ENCODE assay signal across 9 mouse cellular contexts in genomic region chr2:84380816-84381215, GRCm38 (mm10). TPM values are rescaled to one million over a fixed set of nuclear protein-coding genes. Genes with fewer than 3 reads are reported as not detected.
DNase-seq lines count a peak whose midpoint lies in the region; ATAC-seq and TF ChIP-seq lines count a peak whose summit lies in the region.
"Had no signal": no experiment of that assay in that cellular context is flagged by ENCODE, and none has a peak within 500 bp of the region (broad histone marks: within the 10 kb centered on the region; RNA-seq: fewer than 3 reads in every experiment).

No protein-coding gene starts in this region.

- no peaks in the 10 kb centered on the region for H3K9me3 ChIP-seq in kidney, embryonic 14.5 days (ENCODE audit: control insufficient read depth, low read length)

- H3K4me3 ChIP-seq in kidney, adult 2 months (ENCODE audit: insufficient read depth, low read depth, low read length) = no peak overlapping the region
- no peak overlapping the region for H3K4me3 ChIP-seq in kidney, embryonic 14.5 days (ENCODE audit: low read length)

- DNase-seq in kidney, adult 2 months = peak; percentile 74
- peak; percentile 20 for DNase-seq in urinary bladder, postnatal 14 days (ENCODE audit: low spot score)
- DNase-seq in urinary bladder, postnatal 10 days (ENCODE audit: low spot score) = no peak
- peak; percentile 29 for DNase-seq in heart, postnatal 25 days (ENCODE audit: low spot score)
- DNase-seq in adrenal gland, postnatal 36 days = no peak
- DNase-seq: thymus, postnatal 4 days had no signal

- no peak overlapping the region for H3K4me2 ChIP-seq in kidney, embryonic 14.5 days (replicated peaks; ENCODE audit: low read depth, low read length)

- H3K27me3 ChIP-seq in kidney, adult 2 months (replicated peaks; ENCODE audit: control insufficient read depth, insufficient read depth, low read length) = no peaks in the 10 kb centered on the region
- no peaks in the 10 kb centered on the region for H3K27me3 ChIP-seq in kidney, embryonic 14.5 days (ENCODE audit: control insufficient read depth, insufficient read depth, low read length)

- H3K36me3 ChIP-seq in kidney, adult 2 months (ENCODE audit: control insufficient read depth, insufficient read depth, low read length) = no peaks in the 10 kb centered on the region
- H3K36me3 ChIP-seq in kidney, embryonic 14.5 days (ENCODE audit: control insufficient read depth, insufficient read depth, low read length) = no peaks in the 10 kb centered on the region

- TF ChIP-seq CTCF in kidney, adult 2 months (conservative IDR thresholded peaks at IDR 0.05; ENCODE audit: insufficient read depth, insufficient read length, low read depth, low read length) = no peak

- H3K27ac ChIP-seq in kidney, adult 2 months (ENCODE audit: insufficient read depth, low read depth, low read length) = no peak overlapping the region
- H3K27ac ChIP-seq in kidney, embryonic 14.5 days (ENCODE audit: low read depth, low read length) = no peak overlapping the region

- no peak for TF ChIP-seq POLR2A in kidney, adult 2 months (IDR thresholded peaks at IDR 0.05; ENCODE audit: low read depth, low read length)

- WGBS in kidney, adult 2 months = 19% methylated on average over 11 of the region's 11 CpGs
- WGBS in kidney, embryonic 14.5 days = 56% methylated on average over 11 of the region's 11 CpGs

- intact Hi-C loops in heart, postnatal 25 days (cut with DNase I) = loop anchor here (5.0 kb wide), 2 partner anchors 44 to 129 kb away; no protein-coding TSS in a partner anchor

- ATAC-seq in kidney, embryonic 14.5 days (ENCODE audit: low FRiP score, low TSS enrichment) = no peak
- ATAC-seq in erythroblast, adult 5-6 weeks (replicated peaks; ENCODE audit: low FRiP score, poor library complexity, severe bottlenecking) = no peak

- H3K9ac ChIP-seq in kidney, embryonic 14.5 days (ENCODE audit: low read depth, low read length) = no peak overlapping the region

- H3K4me1 ChIP-seq in kidney, adult 2 months (ENCODE audit: control insufficient read depth, insufficient read depth, low read length) = 0 out of 2 replicates have a peak, but pooled peaks cover 5% of the 10 kb centered on the region
- peaks cover 9% of the 10 kb centered on the region; the same call in 1 of the 2 replicates for H3K4me1 ChIP-seq in kidney, embryonic 14.5 days (ENCODE audit: control insufficient read depth, insufficient read depth, low read length)

RNA-seq across cellular contexts. Expression of gene Calcrl, which starts 44.4 kb away (rescaled TPM):
- polyA plus RNA-seq in kidney, adult 2 months (2012; rRNA removed) = 6.6 and 9.8 TPM in 2 replicates
- polyA plus RNA-seq in kidney, embryonic 14.5 days (2014; fragmentation: Nextera tagmentation; extraction: Ambion mirVana) = 43.9 and 82.9 TPM in 2 replicates
- total RNA-seq in heart, postnatal 25 days (2021) = 10 to 100 TPM; 32.3 to 41.2 TPM
- total RNA-seq in erythroblast, adult 5-6 weeks (2015; ENCODE audit: low replicate concordance) = 10.7 and 16.7 TPM in 2 replicates
- total RNA-seq in erythroblast, adult 5-6 weeks (2017; ENCODE audit: low replicate concordance) = 21.0 and 32.3 TPM in 2 replicates
- 10 to 100 TPM; 19.9 to 38.5 TPM for total RNA-seq in adrenal gland, postnatal 36 days (2021)
- total RNA-seq: MEL had no signal

Comparison
In these comparisons a context has a peak if more than half of its experiments do, and no peak if none do; other contexts are left out.
1. DNase-seq: peak in kidney, adult 2 months (single experiment), urinary bladder, postnatal 14 days (single experiment) and heart, postnatal 25 days (single experiment); none in urinary bladder, postnatal 10 days (single experiment) and adrenal gland, postnatal 36 days (0 of 2).